Mouse (Mus musculus): ENCODE measurements around the gene Rps27a. TPM values are rescaled to one million over a fixed set of nuclear protein-coding genes. Genes with fewer than 3 reads are reported as not detected.

The Rps27a gene
- 669 and 929 TPM in 2 replicates for polyA plus RNA-seq (2014; fragmentation: Nextera tagmentation; extraction: Ambion mirVana)

- WGBS = under 1% methylated on average over 46 of the region's 46 CpGs
- DNase-seq (ENCODE audit: low spot score) (peak; percentile 97), ATAC-seq (peak; percentile 99)
Measured at GRCm38 (mm10) chr11:29547752-29548503, at the start of gene Rps27a, which contains the start of gene Clhc1. Gene Rps27a (minus strand): TSS chr11:29548109. Gene Clhc1 (plus strand): TSS chr11:29547950.

GRCm38 (mm10) chr11:29597159-29597558 is 49.2 kb upstream of the Rps27a start:
- H3K9me3 ChIP-seq (replicated peaks; ENCODE audit: control insufficient read depth, low read length) = no peaks in the 10 kb centered on the region
- DNase-seq (ENCODE audit: low spot score) (no peak), ATAC-seq (no peak)
- H3K27ac ChIP-seq (ENCODE audit: low read depth, low read length) = no peak overlapping the region
- no peak overlapping the region for H3K4me2 ChIP-seq (ENCODE audit: low read length)
- no peaks in the 10 kb centered on the region for H3K27me3 ChIP-seq (replicated peaks; ENCODE audit: control insufficient read depth, insufficient read depth, low read length)
- H3K9ac ChIP-seq (ENCODE audit: low read length) = no peak overlapping the region
- no peaks in the 10 kb centered on the region for H3K36me3 ChIP-seq (ENCODE audit: control insufficient read depth, insufficient read depth, low read length)
- no peak overlapping the region for H3K4me3 ChIP-seq (ENCODE audit: low read depth, low read length)
- H3K4me1 ChIP-seq (ENCODE audit: control insufficient read depth, insufficient read depth, low read length) = no peaks in the 10 kb centered on the region

More at GRCm38 (mm10) chr11:29547752-29548503, at the start of gene Rps27a, which contains the start of gene Clhc1:
- Histone ChIP-seq H3K36me3 (ENCODE audit: control insufficient read depth, insufficient read depth, low read length) (peaks cover 32% of the 10 kb centered on the region), H3K27ac (ENCODE audit: low read depth, low read length) (peak within 1 kb of the TSS; percentile 82), H3K9me3 (replicated peaks; ENCODE audit: control insufficient read depth, low read length) (no peaks in the 10 kb centered on the region), H3K27me3 (replicated peaks; ENCODE audit: control insufficient read depth, insufficient read depth, low read length) (no peaks in the 10 kb centered on the region), H3K4me1 (ENCODE audit: control insufficient read depth, insufficient read depth, low read length) (peaks cover 5% of the 10 kb centered on the region), H3K9ac (ENCODE audit: low read length) (peak within 1 kb of the TSS; percentile 90), H3K4me2 (ENCODE audit: low read length) (peak within 1 kb of the TSS; percentile 75), H3K4me3 (ENCODE audit: low read depth, low read length) (peak within 1 kb of the TSS; percentile 76)

- H3K27me3 ChIP-seq (replicated peaks; ENCODE audit: control insufficient read depth, insufficient read depth, low read length) = no peaks in the 10 kb centered on the region
- DNase-seq (ENCODE audit: low spot score) (peak; percentile 13), ATAC-seq (no peak)
- H3K4me2 ChIP-seq (ENCODE audit: low read length) = no peak overlapping the region
- no peaks in the 10 kb centered on the region for H3K4me1 ChIP-seq (ENCODE audit: control insufficient read depth, insufficient read depth, low read length)
- H3K4me3 ChIP-seq (ENCODE audit: low read depth, low read length) = no peak overlapping the region
- no peak overlapping the region for H3K27ac ChIP-seq (ENCODE audit: low read depth, low read length)
- no peaks in the 10 kb centered on the region for H3K9me3 ChIP-seq (replicated peaks; ENCODE audit: control insufficient read depth, low read length)
- H3K9ac ChIP-seq (ENCODE audit: low read length) = no peak overlapping the region
- H3K36me3 ChIP-seq (ENCODE audit: control insufficient read depth, insufficient read depth, low read length) = no peaks in the 10 kb centered on the region
Measured at GRCm38 (mm10) chr11:29595217-29595616, 47.3 kb upstream of the Rps27a start.

- Histone ChIP-seq H3K9me3 (replicated peaks; ENCODE audit: control insufficient read depth, low read length) (no peaks in the 10 kb centered on the region), H3K27me3 (replicated peaks; ENCODE audit: control insufficient read depth, insufficient read depth, low read length) (no peaks in the 10 kb centered on the region)
- ATAC-seq = no peak
Measured at GRCm38 (mm10) chr11:29579610-29580009, 31.7 kb upstream of the Rps27a start.

GRCm38 (mm10) chr11:29572656-29573055 is 24.7 kb upstream of the Rps27a start:
- ATAC-seq (no peak), DNase-seq (ENCODE audit: low spot score) (no peak)
- Histone ChIP-seq H3K36me3 (ENCODE audit: control insufficient read depth, insufficient read depth, low read length) (no peaks in the 10 kb centered on the region), H3K4me2 (ENCODE audit: low read length) (no peak overlapping the region), H3K27me3 (replicated peaks; ENCODE audit: control insufficient read depth, insufficient read depth, low read length) (no peaks in the 10 kb centered on the region), H3K9me3 (replicated peaks; ENCODE audit: control insufficient read depth, low read length) (no peaks in the 10 kb centered on the region), H3K9ac (ENCODE audit: low read length) (no peak overlapping the region), H3K27ac (ENCODE audit: low read depth, low read length) (no peak overlapping the region), H3K4me1 (ENCODE audit: control insufficient read depth, insufficient read depth, low read length) (no peaks in the 10 kb centered on the region), H3K4me3 (ENCODE audit: low read depth, low read length) (no peak overlapping the region)
- WGBS = 75% methylated on average over 2 of the region's 2 CpGs

More at GRCm38 (mm10) chr11:29579610-29580009, 31.7 kb upstream of the Rps27a start:
- H3K4me3 ChIP-seq (ENCODE audit: low read depth, low read length) = no peak overlapping the region
- no peaks in the 10 kb centered on the region for H3K4me1 ChIP-seq (ENCODE audit: control insufficient read depth, insufficient read depth, low read length)
- H3K36me3 ChIP-seq (ENCODE audit: control insufficient read depth, insufficient read depth, low read length) = no peaks in the 10 kb centered on the region
- H3K4me2 ChIP-seq (ENCODE audit: low read length) = no peak overlapping the region
- no peak overlapping the region for H3K27ac ChIP-seq (ENCODE audit: low read depth, low read length)
- H3K9ac ChIP-seq (ENCODE audit: low read length) = no peak overlapping the region
- no peak for DNase-seq (ENCODE audit: low spot score)

- DNase-seq (ENCODE audit: low spot score) = no peak
- Histone ChIP-seq H3K36me3 (ENCODE audit: control insufficient read depth, insufficient read depth, low read length) (no peaks in the 10 kb centered on the region), H3K9me3 (replicated peaks; ENCODE audit: control insufficient read depth, low read length) (no peaks in the 10 kb centered on the region), H3K4me1 (ENCODE audit: control insufficient read depth, insufficient read depth, low read length) (no peaks in the 10 kb centered on the region), H3K27ac (ENCODE audit: low read depth, low read length) (no peak overlapping the region), H3K27me3 (replicated peaks; ENCODE audit: control insufficient read depth, insufficient read depth, low read length) (no peaks in the 10 kb centered on the region), H3K9ac (ENCODE audit: low read length) (no peak overlapping the region), H3K4me2 (ENCODE audit: low read length) (no peak overlapping the region), H3K4me3 (ENCODE audit: low read depth, low read length) (no peak overlapping the region)
- no peak for ATAC-seq
- 85% methylated on average over 3 of the region's 3 CpGs for WGBS
Measured at GRCm38 (mm10) chr11:29571536-29571935, 23.6 kb upstream of the Rps27a start.

- Histone ChIP-seq H3K9me3 (replicated peaks; ENCODE audit: control insufficient read depth, low read length) (no peaks in the 10 kb centered on the region), H3K27ac (ENCODE audit: low read depth, low read length) (no peak overlapping the region), H3K9ac (ENCODE audit: low read length) (no peak overlapping the region), H3K4me2 (ENCODE audit: low read length) (no peak overlapping the region), H3K4me1 (ENCODE audit: control insufficient read depth, insufficient read depth, low read length) (no peaks in the 10 kb centered on the region), H3K27me3 (replicated peaks; ENCODE audit: control insufficient read depth, insufficient read depth, low read length) (no peaks in the 10 kb centered on the region), H3K36me3 (ENCODE audit: control insufficient read depth, insufficient read depth, low read length) (no peaks in the 10 kb centered on the region), H3K4me3 (ENCODE audit: low read depth, low read length) (no peak overlapping the region)
- no peak for DNase-seq (ENCODE audit: low spot score)
- WGBS = 97% methylated on average over 2 of the region's 2 CpGs
- ATAC-seq = no peak
Measured at GRCm38 (mm10) chr11:29563406-29563805, 15.5 kb upstream of the Rps27a start.

GRCm38 (mm10) chr11:29560990-29561389 is 13.1 kb upstream of the Rps27a start:
- no peak for ATAC-seq
- no peaks in the 10 kb centered on the region for H3K36me3 ChIP-seq (ENCODE audit: control insufficient read depth, insufficient read depth, low read length)
- no peak overlapping the region for H3K9ac ChIP-seq (ENCODE audit: low read length)
- H3K4me3 ChIP-seq (ENCODE audit: low read depth, low read length) = no peak overlapping the region
- H3K27ac ChIP-seq (ENCODE audit: low read depth, low read length) = no peak overlapping the region
- no peaks in the 10 kb centered on the region for H3K27me3 ChIP-seq (replicated peaks; ENCODE audit: control insufficient read depth, insufficient read depth, low read length)
- no peak for DNase-seq (ENCODE audit: low spot score)
- 96% methylated on average over 3 of the region's 3 CpGs for WGBS
- H3K4me1 ChIP-seq (ENCODE audit: control insufficient read depth, insufficient read depth, low read length) = no peaks in the 10 kb centered on the region
- no peaks in the 10 kb centered on the region for H3K9me3 ChIP-seq (replicated peaks; ENCODE audit: control insufficient read depth, low read length)
- no peak overlapping the region for H3K4me2 ChIP-seq (ENCODE audit: low read length)

- WGBS = 91% methylated on average over 9 of the region's 9 CpGs
- Histone ChIP-seq H3K4me1 (ENCODE audit: control insufficient read depth, insufficient read depth, low read length) (no peaks in the 10 kb centered on the region), H3K27ac (ENCODE audit: low read depth, low read length) (no peak overlapping the region), H3K4me3 (ENCODE audit: low read depth, low read length) (no peak overlapping the region), H3K36me3 (ENCODE audit: control insufficient read depth, insufficient read depth, low read length) (no peaks in the 10 kb centered on the region), H3K27me3 (replicated peaks; ENCODE audit: control insufficient read depth, insufficient read depth, low read length) (no peaks in the 10 kb centered on the region), H3K4me2 (ENCODE audit: low read length) (no peak overlapping the region), H3K9me3 (replicated peaks; ENCODE audit: control insufficient read depth, low read length) (no peaks in the 10 kb centered on the region), H3K9ac (ENCODE audit: low read length) (no peak overlapping the region)
- DNase-seq (ENCODE audit: low spot score) (no peak), ATAC-seq (no peak)
Measured at GRCm38 (mm10) chr11:29560452-29560851, 12.5 kb upstream of the Rps27a start.
